Mouse (Mus musculus) liver, adult (tissue): Measurements from ENCODE around the gene Miox.

Experiments
- GATA4 ChIP-seq: IDR thresholded peaks from 2 replicates; pipeline ENCODE4 v1.6.1; 2014; ENCODE audit warnings: mild to moderate bottlenecking, low read length; ENCODE audit not compliant: insufficient replicate concordance

Gene Miox

GRCm38 (mm10) chr15:89308406-89309139 lies 25.6 kb upstream of the Miox start:
- TF ChIP-seq GATA4 = no peak

DNA sequence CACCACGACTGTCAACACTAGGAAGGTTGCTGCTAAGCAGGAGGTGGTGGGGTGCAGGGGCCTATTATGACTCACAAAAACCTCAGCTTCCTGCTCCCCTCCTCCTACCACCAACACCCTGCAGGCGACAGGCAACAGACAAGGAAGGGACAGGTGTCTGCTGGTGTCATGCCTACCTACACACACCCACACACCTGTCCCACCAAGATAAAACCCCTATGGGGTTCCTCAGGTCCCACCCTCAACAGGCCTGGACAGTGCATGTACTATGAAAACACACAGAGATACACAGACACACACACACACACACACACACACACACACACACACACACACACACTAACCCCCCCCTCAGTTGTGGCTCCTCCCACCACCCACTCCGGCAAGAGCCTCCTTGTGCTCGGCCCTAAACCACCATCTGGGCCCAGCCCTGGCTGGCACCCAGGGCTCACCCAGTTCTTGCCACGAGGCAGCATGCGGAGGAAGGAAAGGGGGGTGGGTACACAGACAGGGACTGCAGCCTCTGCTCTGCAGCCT lies 24.2 kb upstream of the Miox start:
- no peak for TF ChIP-seq GATA4

DNA sequence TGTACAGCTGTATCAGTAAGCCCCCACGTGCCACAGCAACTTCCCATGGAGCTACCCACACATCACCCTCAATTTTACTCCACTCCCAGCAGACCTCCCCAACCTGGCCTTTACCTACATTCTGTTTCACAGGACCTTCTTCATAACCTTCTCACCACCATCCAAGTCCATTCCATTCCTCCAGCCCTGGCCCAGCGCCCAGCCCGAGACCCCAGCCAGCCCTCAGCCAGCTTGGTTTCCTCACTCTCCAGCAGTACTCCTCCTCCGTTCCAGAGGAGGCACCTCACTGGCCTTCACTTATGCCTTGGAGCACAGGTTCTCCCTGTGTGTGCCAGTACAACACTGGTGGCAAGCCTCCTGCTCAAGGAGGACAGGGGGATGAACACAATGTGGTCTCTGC lies 20.8 kb upstream of the Miox start:
- TF ChIP-seq GATA4 = no peak

GRCm38 (mm10) chr15:89314107-89314506 lies 20.1 kb upstream of the Miox start:
- no peak for TF ChIP-seq GATA4

- TF ChIP-seq GATA4 = no peak
Measured at GRCm38 (mm10) chr15:89314511-89315189, 19.5 kb upstream of the Miox start.

GRCm38 (mm10) chr15:89315190-89315731 lies 18.9 kb upstream of the Miox start, which contains the start of gene Sbf1:
Gene Sbf1 (minus strand): TSS chr15:89315311.
- TF ChIP-seq GATA4 = no peak; the same call in 1 of the 2 replicates

- no peak for TF ChIP-seq GATA4
Measured at GRCm38 (mm10) chr15:89316146-89316545, 18.1 kb upstream of the Miox start.

DNA sequence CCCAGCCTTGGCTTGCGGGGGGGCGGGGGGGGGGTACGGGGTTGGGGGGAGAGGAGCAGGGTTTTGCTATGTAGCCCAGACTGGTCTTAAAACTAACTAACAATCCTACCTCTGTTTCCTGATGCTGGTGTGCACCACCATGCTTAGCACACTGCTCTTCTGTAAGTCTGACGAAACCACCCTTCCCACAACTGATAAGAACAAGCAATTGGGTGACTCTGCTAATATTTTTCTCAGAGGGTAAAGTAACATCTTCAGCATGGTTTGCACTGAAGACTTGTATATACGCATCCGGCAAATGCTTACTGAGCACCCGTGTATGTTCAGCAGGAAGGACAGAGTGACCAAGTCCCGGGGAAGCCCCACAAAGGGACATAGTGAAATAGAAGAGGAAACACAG lies 12.9 kb upstream of the Miox start:
- TF ChIP-seq GATA4 = no peak

GRCm38 (mm10) chr15:89322670-89323522 lies 11.3 kb upstream of the Miox start, which contains the start of gene Adm2:
Gene Adm2 (plus strand): TSS chr15:89322720.
- TF ChIP-seq GATA4 = no peak

DNA sequence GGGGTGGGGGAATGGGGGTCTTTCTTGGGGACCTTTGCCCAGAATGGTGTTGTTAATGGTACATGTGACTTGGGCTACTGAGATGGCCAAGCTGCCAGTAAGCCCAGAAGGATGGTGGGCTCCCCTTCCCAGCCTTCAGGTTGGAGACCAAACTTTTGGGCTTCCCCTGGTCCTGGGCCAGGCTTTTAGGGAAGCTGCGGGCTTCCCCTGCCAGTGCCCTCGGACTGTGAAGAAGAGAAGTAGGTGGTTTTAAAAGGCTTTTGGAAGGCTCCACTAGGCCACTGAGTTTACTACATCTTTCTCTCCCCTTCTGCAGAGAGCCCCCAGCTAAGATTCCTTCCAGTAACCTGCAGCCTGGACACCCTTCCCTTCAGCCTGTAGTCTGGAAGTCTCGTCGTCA lies 10.5 kb upstream of the Miox start:
- TF ChIP-seq GATA4 = no peak

DNA sequence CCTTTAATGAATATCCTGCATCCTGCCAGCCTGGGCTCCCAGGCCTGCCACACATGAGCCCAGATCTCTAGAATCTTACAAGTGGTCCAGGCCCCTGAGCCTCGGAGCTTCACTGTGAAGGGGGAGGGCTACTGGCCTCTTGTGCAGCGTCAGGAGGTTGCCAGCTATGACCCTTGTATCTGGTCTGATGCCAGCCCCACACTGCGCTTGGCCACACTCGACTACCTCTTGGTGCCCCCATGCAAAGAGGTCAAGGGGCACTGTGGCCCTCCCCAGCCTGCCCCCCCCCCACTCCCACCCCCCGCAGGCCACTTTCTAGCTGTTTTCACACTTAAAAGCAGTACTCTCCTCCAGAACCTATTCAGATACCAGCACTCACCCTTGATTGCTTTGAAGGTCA lies 7.8 kb upstream of the Miox start:
- no peak for TF ChIP-seq GATA4

- TF ChIP-seq GATA4 = no peak
Measured at GRCm38 (mm10) chr15:89334774-89335537, 758 bp downstream of the Miox start.

GRCm38 (mm10) chr15:89336422-89336821 lies 2.2 kb downstream of the Miox start:
- no peak for TF ChIP-seq GATA4

DNA sequence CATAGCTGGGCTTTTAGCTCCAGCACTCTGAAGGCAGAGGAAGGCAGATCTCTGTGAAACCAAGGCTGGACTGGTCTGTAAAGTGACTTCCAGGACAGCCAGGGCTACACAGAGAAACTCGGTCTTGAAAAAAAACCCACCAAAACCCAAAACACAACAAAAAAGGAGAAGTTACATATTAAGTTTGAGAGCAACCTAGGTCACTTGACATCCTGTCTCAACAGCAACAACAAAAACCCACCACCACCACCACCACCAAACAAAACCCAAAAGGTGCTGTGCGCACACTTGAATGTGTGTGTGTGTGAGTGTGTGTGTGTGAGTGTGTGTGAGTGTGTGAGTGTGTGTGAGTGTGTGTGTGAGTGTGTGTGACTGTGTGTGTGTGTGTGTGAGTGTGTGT lies 5.5 kb downstream of the Miox start:
- no peak for TF ChIP-seq GATA4

DNA sequence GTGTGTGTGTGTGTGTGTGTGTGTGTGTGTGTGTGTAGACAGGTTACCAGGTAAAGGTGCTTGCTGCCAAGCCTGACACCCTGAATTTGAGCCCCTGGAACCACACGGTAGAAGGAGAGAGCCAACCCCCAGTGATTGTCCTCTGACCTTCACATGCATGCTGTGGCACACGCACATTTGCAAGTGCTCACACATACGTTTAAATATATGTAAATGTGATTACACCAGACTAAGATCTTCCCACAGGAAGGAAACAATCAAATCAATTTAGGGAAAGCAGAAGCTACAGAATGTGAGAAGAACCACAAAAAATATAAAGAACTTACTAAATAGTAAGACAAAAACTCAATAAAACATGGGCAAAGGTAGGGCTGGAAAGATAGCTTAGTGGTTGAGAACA lies 5.9 kb downstream of the Miox start:
- no peak for TF ChIP-seq GATA4

GRCm38 (mm10) chr15:89341678-89342077 lies 7.5 kb downstream of the Miox start:
- TF ChIP-seq GATA4 = no peak
